Mouse (Mus musculus) urinary bladder, postnatal 36 days (tissue): ENCODE measurements around the gene Aldh3b1.
"Not testable (repeated sequence)": the region's sequence is repeated elsewhere in the genome, so short reads cannot be mapped to it uniquely, and the experiment has no call there.

ENCODE experiments used
- DNase-seq, 2 experiments: peaks; one replicate each; pipeline ENCODE4 v3.0.0; 2022; ENCODE audit warnings: low spot score in 2 of 2, mixed read lengths in 1 of 2

Aldh3b1 gene

GRCm38 (mm10) chr19:3929211-3929941 lies at the start of gene Aldh3b1:
TSS of gene Aldh3b1 (minus strand) at chr19:3929808.
- peak; percentile 76 to 88 for DNase-seq

- no peak for DNase-seq
These were observed 46.3 kb upstream of the Aldh3b1 start for GRCm38 (mm10) chr19:3975866-3976265.

- DNase-seq = not testable (repeated sequence)
These were observed 45.0 kb upstream of the Aldh3b1 start for GRCm38 (mm10) chr19:3974608-3975007.

- peak; percentile 72 to 84 for DNase-seq
These were observed 42.6 kb upstream of the Aldh3b1 start, which contains the start of gene Aldh3b2 for GRCm38 (mm10) chr19:3972229-3972628. TSS of gene Aldh3b2 (plus strand) at chr19:3972328.

GRCm38 (mm10) chr19:3967258-3967657 lies 37.6 kb upstream of the Aldh3b1 start:
- no peak for DNase-seq

GRCm38 (mm10) chr19:3966330-3967075 lies 36.9 kb upstream of the Aldh3b1 start:
- no peak for DNase-seq

- DNase-seq = no peak
These were observed 34.4 kb upstream of the Aldh3b1 start for GRCm38 (mm10) chr19:3964030-3964429.

- DNase-seq = no peak
These were observed 32.9 kb upstream of the Aldh3b1 start for GRCm38 (mm10) chr19:3962469-3962868.

- DNase-seq = not testable (repeated sequence)
These were observed 32.2 kb upstream of the Aldh3b1 start for GRCm38 (mm10) chr19:3961805-3962204.

GRCm38 (mm10) chr19:3960211-3960610 lies 30.6 kb upstream of the Aldh3b1 start:
- no peak for DNase-seq

- peak in 1 of 2 experiments; percentile 48 for DNase-seq
These were observed 29.4 kb upstream of the Aldh3b1 start for GRCm38 (mm10) chr19:3959030-3959429.

GRCm38 (mm10) chr19:3958470-3958869 lies 28.9 kb upstream of the Aldh3b1 start, which contains the start of gene Aldh3b3:
TSS of gene Aldh3b3 (plus strand) at chr19:3958645.
- no peak for DNase-seq

GRCm38 (mm10) chr19:3957296-3958036 lies 27.9 kb upstream of the Aldh3b1 start:
- not testable (repeated sequence) for DNase-seq

- DNase-seq = no peak
These were observed 26.2 kb upstream of the Aldh3b1 start for GRCm38 (mm10) chr19:3955804-3956203.

- no peak for DNase-seq
These were observed 25.4 kb upstream of the Aldh3b1 start for GRCm38 (mm10) chr19:3955033-3955432.

- DNase-seq = no peak
These were observed 22.5 kb upstream of the Aldh3b1 start for GRCm38 (mm10) chr19:3952099-3952498.

- DNase-seq = no peak
These were observed 21.9 kb upstream of the Aldh3b1 start for GRCm38 (mm10) chr19:3951461-3951860.

GRCm38 (mm10) chr19:3950331-3950730 lies 20.7 kb upstream of the Aldh3b1 start:
- no peak for DNase-seq

- DNase-seq = no peak
These were observed 18.9 kb upstream of the Aldh3b1 start for GRCm38 (mm10) chr19:3948546-3948945.

- no peak for DNase-seq
These were observed 18.2 kb upstream of the Aldh3b1 start for GRCm38 (mm10) chr19:3947813-3948212.

- DNase-seq = peak; percentile 67 to 72
These were observed 17.1 kb upstream of the Aldh3b1 start for GRCm38 (mm10) chr19:3946715-3947114.
